Mouse (Mus musculus) intestine, embryonic 15.5 days (tissue): ENCODE measurements around the gene Usp53. TPM values are rescaled to one million over a fixed set of nuclear protein-coding genes. Genes with fewer than 3 reads are reported as not detected.

Experiments used
- ATAC-seq: fragments of 200-750 bp; cut with Nextera tagmentation; 2 replicates; pipeline ENCODE4 v1.8.0; 2017; ENCODE audit warnings: moderate TSS enrichment, moderate library complexity
- H3K27ac ChIP-seq: fragments of 300-500 bp; sonication (generic); 2 replicates; pipeline ENCODE4 v1.5.1; 2015; ENCODE audit warnings: mild to moderate bottlenecking, inconsistent platforms
- H3K27me3 ChIP-seq: fragments of 300-500 bp; sonication (generic); replicated peaks from 2 replicates; pipeline ENCODE4 v1.6.1; 2015; ENCODE audit warnings: inconsistent platforms
- H3K36me3 ChIP-seq: fragments of 300-500 bp; sonication (generic); 2 replicates; pipeline ENCODE4 v1.6.1; 2015; ENCODE audit warnings: inconsistent platforms
- H3K4me1 ChIP-seq: fragments of 300-500 bp; sonication (generic); replicated peaks from 2 replicates; pipeline ENCODE4 v1.6.1; 2015; ENCODE audit warnings: inconsistent platforms
- H3K4me2 ChIP-seq: fragments of 300-500 bp; sonication (generic); replicated peaks from 2 replicates; pipeline ENCODE4 v1.6.1; 2015; ENCODE audit warnings: mild to moderate bottlenecking, inconsistent platforms
- H3K4me3 ChIP-seq: fragments of 300-500 bp; sonication (generic); replicated peaks from 2 replicates; pipeline ENCODE4 v1.5.1; 2015; ENCODE audit warnings: inconsistent platforms
- H3K9ac ChIP-seq: fragments of 300-500 bp; sonication (generic); 2 replicates; pipeline ENCODE4 v1.6.1; 2015; ENCODE audit warnings: inconsistent platforms
- H3K9me3 ChIP-seq: fragments of 300-500 bp; sonication (generic); 2 replicates; pipeline ENCODE4 v1.6.1; 2016; ENCODE audit warnings: inconsistent platforms
- WGBS: fragments of 180-500 bp; shearing (Covaris S2); methylation state at CpG from one replicate; pipeline ENCODE4 v1.1.7; 2015; 5-methylcytosine and 5-hydroxymethylcytosine counted together
- polyA plus RNA-seq: library from polyadenylated mRNA; unstranded; fragments of >200 nt; fragmentation: Nextera tagmentation; extraction: Ambion mirVana; gene quantifications from 2 replicates; pipeline ENCODE4 v1.2.1, GENCODE M21; 2015

Usp53 gene
- polyA plus RNA-seq, 1 experiment from 2014 or later, result 12.4 TPM

- Histone ChIP-seq H3K4me1 (peaks cover 4% of the 10 kb centered on the region), H3K9ac (no peak overlapping the region), H3K27ac (no peak overlapping the region), H3K9me3 (no peaks in the 10 kb centered on the region), H3K4me2 (no peak overlapping the region), H3K36me3 (no peaks in the 10 kb centered on the region), H3K4me3 (no peak overlapping the region), H3K27me3 (no peaks in the 10 kb centered on the region)
- 32% methylated on average over 1 of the region's 1 CpGs for WGBS
- no peak for ATAC-seq
These were observed 2.1 kb upstream of the Usp53 start for GRCm38 (mm10) chr3:122986386-122986785.

- peaks cover 4% of the 10 kb centered on the region for H3K4me1 ChIP-seq
- ATAC-seq, result no peak
- no peaks in the 10 kb centered on the region for H3K9me3 ChIP-seq
- WGBS, result 15% methylated on average over 13 of the region's 13 CpGs
- H3K36me3 ChIP-seq, result no peaks in the 10 kb centered on the region
- H3K4me2 ChIP-seq, result peak overlapping the region; percentile 57
- no peaks in the 10 kb centered on the region for H3K27me3 ChIP-seq
- H3K4me3 ChIP-seq, result peak overlapping the region; percentile 92
- peak overlapping the region; percentile 94 for H3K27ac ChIP-seq
- peak overlapping the region; percentile 98 for H3K9ac ChIP-seq
These were observed 1.1 kb upstream of the Usp53 start for GRCm38 (mm10) chr3:122985183-122985944.

- Histone ChIP-seq H3K9me3 (no peaks in the 10 kb centered on the region), H3K4me2 (peak overlapping the region; percentile 57), H3K36me3 (0 out of 2 replicates have a peak, but pooled peaks cover 2% of the 10 kb centered on the region), H3K27me3 (no peaks in the 10 kb centered on the region), H3K27ac (peak overlapping the region; percentile 97), H3K9ac (peak overlapping the region; percentile 84), H3K4me1 (peaks cover 4% of the 10 kb centered on the region), H3K4me3 (peak overlapping the region; percentile 92)
- ATAC-seq, result peak; percentile 85
- under 1% methylated on average over 29 of the region's 30 CpGs for WGBS
These were observed 461 bp downstream of the Usp53 start for GRCm38 (mm10) chr3:122983849-122984248.

GRCm38 (mm10) chr3:122975964-122976363 is 8.3 kb downstream of the Usp53 start:
- no peaks in the 10 kb centered on the region for H3K27me3 ChIP-seq
- no peak overlapping the region for H3K4me2 ChIP-seq
- no peak overlapping the region for H3K4me3 ChIP-seq
- H3K4me1 ChIP-seq, result no peaks in the 10 kb centered on the region
- WGBS, result 80% methylated on average over 1 of the region's 1 CpGs
- no peak for ATAC-seq
- H3K36me3 ChIP-seq, result 0 out of 2 replicates have a peak, but pooled peaks cover 2% of the 10 kb centered on the region
- no peak overlapping the region for H3K27ac ChIP-seq
- H3K9me3 ChIP-seq, result no peaks in the 10 kb centered on the region
- no peak overlapping the region for H3K9ac ChIP-seq

GRCm38 (mm10) chr3:122975363-122975762 is 8.9 kb downstream of the Usp53 start:
- H3K27me3 ChIP-seq, result no peaks in the 10 kb centered on the region
- no peak for ATAC-seq

GRCm38 (mm10) chr3:122974833-122975232 is 9.5 kb downstream of the Usp53 start:
- no peak overlapping the region for H3K4me2 ChIP-seq
- H3K9ac ChIP-seq, result no peak overlapping the region
- WGBS, result 86% methylated on average over 3 of the region's 3 CpGs
- H3K36me3 ChIP-seq, result 0 out of 2 replicates have a peak, but pooled peaks cover 2% of the 10 kb centered on the region
- no peak overlapping the region for H3K27ac ChIP-seq
- ATAC-seq, result no peak
- H3K27me3 ChIP-seq, result no peaks in the 10 kb centered on the region
- no peak overlapping the region for H3K4me3 ChIP-seq
- no peaks in the 10 kb centered on the region for H3K9me3 ChIP-seq
- no peaks in the 10 kb centered on the region for H3K4me1 ChIP-seq

More at GRCm38 (mm10) chr3:122975363-122975762, 8.9 kb downstream of the Usp53 start:
- Histone ChIP-seq H3K36me3 (0 out of 2 replicates have a peak, but pooled peaks cover 2% of the 10 kb centered on the region), H3K27ac (no peak overlapping the region), H3K4me1 (no peaks in the 10 kb centered on the region), H3K4me2 (no peak overlapping the region), H3K4me3 (no peak overlapping the region), H3K9ac (no peak overlapping the region), H3K9me3 (no peaks in the 10 kb centered on the region)
- WGBS, result 78% methylated on average over 4 of the region's 4 CpGs

- Histone ChIP-seq H3K4me2 (no peak overlapping the region), H3K36me3 (no peaks in the 10 kb centered on the region), H3K9me3 (no peaks in the 10 kb centered on the region), H3K27ac (no peak overlapping the region), H3K9ac (no peak overlapping the region), H3K4me1 (no peaks in the 10 kb centered on the region), H3K4me3 (no peak overlapping the region), H3K27me3 (no peaks in the 10 kb centered on the region)
- WGBS, result 71% methylated on average over 3 of the region's 3 CpGs
- ATAC-seq, result no peak
These were observed 12.0 kb downstream of the Usp53 start for GRCm38 (mm10) chr3:122972126-122972822.

- ATAC-seq, result no peak
- no peaks in the 10 kb centered on the region for H3K9me3 ChIP-seq
- H3K4me2 ChIP-seq, result no peak overlapping the region
- H3K9ac ChIP-seq, result no peak overlapping the region
- no peaks in the 10 kb centered on the region for H3K27me3 ChIP-seq
- no peaks in the 10 kb centered on the region for H3K4me1 ChIP-seq
- no peaks in the 10 kb centered on the region for H3K36me3 ChIP-seq
- no peak overlapping the region for H3K27ac ChIP-seq
- 90% methylated on average over 9 of the region's 9 CpGs for WGBS
- H3K4me3 ChIP-seq, result no peak overlapping the region
These were observed 15.9 kb downstream of the Usp53 start for GRCm38 (mm10) chr3:122968391-122968790.

- 87% methylated on average over 5 of the region's 5 CpGs for WGBS
- no peaks in the 10 kb centered on the region for H3K27me3 ChIP-seq
- H3K4me2 ChIP-seq, result no peak overlapping the region
- H3K9ac ChIP-seq, result no peak overlapping the region
- H3K9me3 ChIP-seq, result no peaks in the 10 kb centered on the region
- no peaks in the 10 kb centered on the region for H3K36me3 ChIP-seq
- H3K4me1 ChIP-seq, result no peaks in the 10 kb centered on the region
- no peak overlapping the region for H3K27ac ChIP-seq
- no peak overlapping the region for H3K4me3 ChIP-seq
- no peak for ATAC-seq
These were observed 20.0 kb downstream of the Usp53 start for GRCm38 (mm10) chr3:122964301-122964700.

GRCm38 (mm10) chr3:122950129-122950528 is 34.2 kb downstream of the Usp53 start:
- Histone ChIP-seq H3K9ac (no peak overlapping the region), H3K27me3 (no peaks in the 10 kb centered on the region), H3K4me3 (no peak overlapping the region), H3K4me2 (no peak overlapping the region), H3K9me3 (no peaks in the 10 kb centered on the region), H3K36me3 (peaks cover 7% of the 10 kb centered on the region; the same call in 1 of the 2 replicates), H3K4me1 (no peaks in the 10 kb centered on the region), H3K27ac (no peak overlapping the region)
- 92% methylated on average over 2 of the region's 2 CpGs for WGBS
- no peak for ATAC-seq

GRCm38 (mm10) chr3:122943387-122943890 is 40.9 kb downstream of the Usp53 start:
- no peak for ATAC-seq
- Histone ChIP-seq H3K9me3 (no peaks in the 10 kb centered on the region), H3K4me2 (no peak overlapping the region), H3K9ac (no peak overlapping the region), H3K4me1 (no peaks in the 10 kb centered on the region), H3K36me3 (no peaks in the 10 kb centered on the region), H3K4me3 (no peak overlapping the region), H3K27me3 (no peaks in the 10 kb centered on the region), H3K27ac (no peak overlapping the region)
- WGBS, result 82% methylated on average over 6 of the region's 6 CpGs

- Histone ChIP-seq H3K9ac (no peak overlapping the region), H3K4me3 (no peak overlapping the region), H3K9me3 (no peaks in the 10 kb centered on the region), H3K4me2 (no peak overlapping the region), H3K4me1 (no peaks in the 10 kb centered on the region), H3K36me3 (no peaks in the 10 kb centered on the region), H3K27me3 (no peaks in the 10 kb centered on the region), H3K27ac (no peak overlapping the region)
- ATAC-seq, result no peak
- WGBS, result 76% methylated on average over 2 of the region's 2 CpGs
These were observed 45.1 kb downstream of the Usp53 start for GRCm38 (mm10) chr3:122939215-122939614.
